Mouse (Mus musculus): ENCODE results near the gene Tcta. TPM values are rescaled to one million over a fixed set of nuclear protein-coding genes. Genes with fewer than 3 reads are reported as not detected.

The Tcta gene
- polyA plus RNA-seq (2014; fragmentation: Nextera tagmentation; extraction: Ambion mirVana) = 31.0 and 35.0 TPM in 2 replicates

DNA sequence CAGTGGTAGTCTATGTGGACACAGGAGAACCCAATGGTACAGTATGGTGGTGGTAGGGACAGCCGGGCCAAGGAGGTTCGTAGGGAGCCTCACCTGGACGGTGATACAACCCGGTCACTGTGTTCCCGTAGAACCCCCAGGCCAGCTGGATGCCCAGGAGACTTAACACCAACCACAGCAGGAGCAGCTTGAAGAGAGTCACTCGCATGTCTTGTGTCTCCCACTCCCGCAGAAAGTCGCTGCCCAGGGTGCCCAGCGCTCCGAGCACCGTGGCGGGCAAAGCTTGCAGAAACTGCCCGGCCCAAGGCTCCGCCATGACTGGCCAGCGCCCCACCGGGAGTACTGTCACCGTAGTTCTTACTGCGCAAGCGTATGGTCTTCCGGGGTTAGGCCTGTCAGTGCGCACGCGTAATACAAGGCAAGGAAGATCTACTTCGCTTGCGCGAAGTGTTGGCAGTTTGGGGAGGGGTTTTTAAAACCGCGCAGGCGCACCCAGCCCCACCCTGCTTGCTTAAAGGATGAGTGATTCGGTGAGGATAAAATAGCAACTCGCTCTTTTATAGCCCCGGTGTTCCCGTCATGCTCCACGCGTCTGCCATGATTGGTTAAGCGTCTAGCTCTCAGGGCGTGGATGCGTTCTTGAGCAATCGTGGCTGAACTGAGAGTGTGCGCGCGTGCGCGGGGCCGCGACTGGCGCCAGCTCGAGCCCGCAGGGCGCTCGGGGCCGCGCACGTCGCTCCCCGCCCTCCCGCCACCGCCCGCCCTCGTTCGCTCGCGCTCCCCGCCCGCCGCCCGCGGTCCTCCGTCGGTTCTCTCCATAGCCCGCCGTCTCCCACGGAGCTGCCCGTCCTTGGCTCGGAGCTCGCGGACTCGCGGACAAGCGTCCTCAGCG, at the start of gene Tcta, which contains the start of gene Rhoa:
Tcta (minus strand) TSS at position 532 of the 892 bp plus-strand sequence.
Rhoa (plus strand) TSS at position 501 of the 892 bp plus-strand sequence.
- DNase-seq (ENCODE audit: low spot score) = peak; percentile 99
- H3K4me2 ChIP-seq (replicated peaks; ENCODE audit: low read depth, low read length) = peak within 1 kb of the TSS; percentile 88
- H3K4me1 ChIP-seq (replicated peaks; ENCODE audit: control insufficient read depth, insufficient read depth, low read length) = peaks cover 4% of the 10 kb centered on the region; the same call in 1 of the 2 replicates
- peak within 1 kb of the TSS; percentile 100 for H3K27ac ChIP-seq (ENCODE audit: low read depth, low read length)
- H3K4me3 ChIP-seq (ENCODE audit: low read depth, low read length) = peak within 1 kb of the TSS; percentile 88
- H3K9me3 ChIP-seq (ENCODE audit: control insufficient read depth, low read length) = no peaks in the 10 kb centered on the region
- H3K9ac ChIP-seq (ENCODE audit: low read depth, low read length) = peak within 1 kb of the TSS; percentile 93
- H3K27me3 ChIP-seq (ENCODE audit: control insufficient read depth, insufficient read depth, low read length) = no peaks in the 10 kb centered on the region
- peak; percentile 98 for ATAC-seq (ENCODE audit: low FRiP score)
- H3K36me3 ChIP-seq (ENCODE audit: control insufficient read depth, insufficient read depth, low read length) = no peaks in the 10 kb centered on the region
- 2% methylated on average over 79 of the region's 81 CpGs for WGBS

DNA sequence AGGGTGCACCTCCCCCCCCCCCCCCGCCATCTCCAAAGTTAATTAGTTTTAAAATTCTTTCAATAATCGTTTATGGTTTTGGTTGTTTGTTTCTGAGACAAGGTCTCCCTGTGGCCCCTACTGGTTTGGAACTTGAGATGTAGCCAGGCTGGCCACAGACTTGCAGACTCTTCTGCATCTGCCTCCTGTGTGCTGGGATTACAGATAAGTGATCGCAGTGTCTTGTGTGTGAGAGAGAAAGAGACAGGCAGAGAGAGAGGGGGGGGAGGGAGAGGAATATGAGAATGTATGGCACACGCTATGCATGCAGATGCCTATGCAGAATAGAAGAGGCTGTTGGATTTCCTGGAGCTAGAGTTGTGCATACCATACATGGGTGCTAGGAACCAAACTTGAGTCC, 43.8 kb upstream of the Tcta start:
- 87% methylated on average over 4 of the region's 4 CpGs for WGBS
- ATAC-seq (ENCODE audit: low FRiP score) = no peak
- DNase-seq (ENCODE audit: low spot score) = no peak
- H3K4me3 ChIP-seq (ENCODE audit: low read depth, low read length) = no peak overlapping the region
- 0 out of 2 replicates have a peak, but pooled peaks cover 3% of the 10 kb centered on the region for H3K4me1 ChIP-seq (replicated peaks; ENCODE audit: control insufficient read depth, insufficient read depth, low read length)
- no peak overlapping the region for H3K4me2 ChIP-seq (replicated peaks; ENCODE audit: low read depth, low read length)
- H3K36me3 ChIP-seq (ENCODE audit: control insufficient read depth, insufficient read depth, low read length) = peaks cover 5% of the 10 kb centered on the region; the same call in 1 of the 2 replicates
- H3K27me3 ChIP-seq (ENCODE audit: control insufficient read depth, insufficient read depth, low read length) = no peaks in the 10 kb centered on the region
- no peaks in the 10 kb centered on the region for H3K9me3 ChIP-seq (ENCODE audit: control insufficient read depth, low read length)
- no peak overlapping the region for H3K9ac ChIP-seq (ENCODE audit: low read depth, low read length)
- H3K27ac ChIP-seq (ENCODE audit: low read depth, low read length) = no peak overlapping the region

DNA sequence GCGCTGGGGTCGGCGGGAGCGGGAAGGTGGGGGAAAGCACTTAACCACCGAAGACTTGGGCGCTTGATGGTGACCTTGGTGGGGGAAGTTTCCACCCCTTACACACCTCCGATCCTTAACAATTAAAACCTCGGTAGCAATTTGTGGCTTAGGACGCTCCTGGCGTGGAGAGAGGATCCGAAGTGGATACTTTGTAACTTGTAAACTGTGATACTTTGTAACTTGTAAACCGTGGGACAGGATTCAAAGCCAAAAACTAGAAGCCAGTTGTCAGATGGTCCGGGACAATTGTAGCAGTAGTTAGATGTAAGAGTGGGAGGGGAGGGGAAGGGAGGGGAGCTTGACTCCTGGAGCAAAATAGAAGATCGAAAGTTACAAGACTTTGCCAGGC, 42.3 kb upstream of the Tcta start:
- WGBS = 8% methylated on average over 14 of the region's 14 CpGs
- Histone ChIP-seq H3K4me1 (replicated peaks; ENCODE audit: control insufficient read depth, insufficient read depth, low read length) (0 out of 2 replicates have a peak, but pooled peaks cover 3% of the 10 kb centered on the region), H3K4me3 (ENCODE audit: low read depth, low read length) (peak overlapping the region; percentile 90), H3K27me3 (ENCODE audit: control insufficient read depth, insufficient read depth, low read length) (no peaks in the 10 kb centered on the region), H3K27ac (ENCODE audit: low read depth, low read length) (peak overlapping the region; percentile 93; the same call in 1 of the 2 replicates), H3K4me2 (replicated peaks; ENCODE audit: low read depth, low read length) (peak overlapping the region; percentile 81), H3K9ac (ENCODE audit: low read depth, low read length) (peak overlapping the region; percentile 93), H3K36me3 (ENCODE audit: control insufficient read depth, insufficient read depth, low read length) (peaks cover 3% of the 10 kb centered on the region; the same call in 1 of the 2 replicates), H3K9me3 (ENCODE audit: control insufficient read depth, low read length) (no peaks in the 10 kb centered on the region)
- ATAC-seq (ENCODE audit: low FRiP score) (no peak; the same call in 1 of the 2 replicates), DNase-seq (ENCODE audit: low spot score) (no peak)

DNA sequence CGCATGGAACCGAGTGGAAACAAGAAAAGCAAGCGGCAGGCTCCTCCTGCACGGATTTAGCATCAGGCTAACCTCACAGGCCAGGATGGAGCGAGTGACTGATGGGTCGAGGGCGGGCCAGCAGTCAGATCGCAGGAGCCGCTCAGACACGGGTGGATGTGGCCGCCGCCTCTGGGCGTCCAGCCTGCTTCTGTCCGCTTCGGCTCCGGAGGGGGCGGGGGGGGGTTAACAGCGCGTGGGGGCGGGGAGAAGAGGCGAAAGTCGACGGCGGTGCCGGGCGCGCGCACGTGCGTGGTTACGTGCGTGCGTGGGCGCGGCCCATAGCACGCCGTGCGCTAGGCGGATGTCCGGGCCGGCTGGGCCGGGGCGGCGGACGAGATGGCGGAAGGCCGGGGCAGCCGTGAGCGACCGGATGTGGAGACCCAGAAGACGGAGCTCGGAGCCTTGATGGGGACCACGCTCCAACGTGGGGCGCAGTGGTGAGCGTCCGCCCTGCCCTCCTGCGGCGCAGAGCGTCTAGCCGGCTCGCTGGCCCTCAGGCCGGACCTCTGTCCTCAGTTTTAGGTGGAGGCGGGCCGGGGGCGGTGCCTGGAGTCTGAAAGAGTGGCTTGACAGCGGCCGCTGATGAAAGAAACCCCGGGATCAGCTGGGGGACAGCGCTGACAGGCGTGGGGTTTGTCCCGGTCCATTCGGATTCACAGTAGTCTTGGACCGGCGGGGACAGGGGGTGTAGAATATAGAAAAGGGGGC, 41.8 kb upstream of the Tcta start, which contains the start of gene Usp4:
Usp4 (plus strand) TSS at position 314 of the 750 bp plus-strand sequence.
- Histone ChIP-seq H3K9ac (ENCODE audit: low read depth, low read length) (peak within 1 kb of the TSS; percentile 93), H3K9me3 (ENCODE audit: control insufficient read depth, low read length) (no peaks in the 10 kb centered on the region), H3K36me3 (ENCODE audit: control insufficient read depth, insufficient read depth, low read length) (peaks cover 3% of the 10 kb centered on the region; the same call in 1 of the 2 replicates), H3K27ac (ENCODE audit: low read depth, low read length) (peak within 1 kb of the TSS; percentile 93), H3K4me3 (ENCODE audit: low read depth, low read length) (peak within 1 kb of the TSS; percentile 90), H3K27me3 (ENCODE audit: control insufficient read depth, insufficient read depth, low read length) (no peaks in the 10 kb centered on the region), H3K4me1 (replicated peaks; ENCODE audit: control insufficient read depth, insufficient read depth, low read length) (0 out of 2 replicates have a peak, but pooled peaks cover 3% of the 10 kb centered on the region), H3K4me2 (replicated peaks; ENCODE audit: low read depth, low read length) (peak within 1 kb of the TSS; percentile 81)
- ATAC-seq (ENCODE audit: low FRiP score) (peak; percentile 97), DNase-seq (ENCODE audit: low spot score) (peak; percentile 97)
- WGBS = under 1% methylated on average over 75 of the region's 75 CpGs

DNA sequence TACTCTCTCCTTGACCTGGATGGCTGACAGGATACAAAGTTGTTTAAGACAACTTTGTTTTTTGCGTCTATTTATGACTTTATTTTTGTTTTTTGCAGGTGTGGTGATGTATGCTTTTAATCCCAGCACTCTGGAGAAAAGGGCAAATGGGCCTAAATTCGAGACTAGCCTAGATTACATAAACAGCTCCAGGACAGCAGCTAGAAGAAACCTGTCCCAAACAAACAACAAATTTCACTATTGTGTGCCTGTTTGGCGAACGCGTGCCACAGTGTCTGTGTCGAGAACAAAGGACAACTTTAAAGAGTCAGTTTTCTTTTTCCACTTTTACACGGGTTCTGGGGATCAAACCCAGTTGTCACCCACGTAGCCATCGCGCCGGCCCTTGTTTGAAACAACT, 41.1 kb upstream of the Tcta start:
- peak overlapping the region; percentile 90 for H3K4me3 ChIP-seq (ENCODE audit: low read depth, low read length)
- H3K9me3 ChIP-seq (ENCODE audit: control insufficient read depth, low read length) = no peaks in the 10 kb centered on the region
- H3K36me3 ChIP-seq (ENCODE audit: control insufficient read depth, insufficient read depth, low read length) = peaks cover 3% of the 10 kb centered on the region; the same call in 1 of the 2 replicates
- peak overlapping the region; percentile 93 for H3K27ac ChIP-seq (ENCODE audit: low read depth, low read length)
- H3K4me1 ChIP-seq (replicated peaks; ENCODE audit: control insufficient read depth, insufficient read depth, low read length) = 0 out of 2 replicates have a peak, but pooled peaks cover 3% of the 10 kb centered on the region
- H3K27me3 ChIP-seq (ENCODE audit: control insufficient read depth, insufficient read depth, low read length) = no peaks in the 10 kb centered on the region
- ATAC-seq (ENCODE audit: low FRiP score) = no peak; the same call in 1 of the 2 replicates
- 9% methylated on average over 11 of the region's 11 CpGs for WGBS
- H3K9ac ChIP-seq (ENCODE audit: low read depth, low read length) = peak overlapping the region; percentile 93
- no peak for DNase-seq (ENCODE audit: low spot score)
- peak overlapping the region; percentile 81 for H3K4me2 ChIP-seq (replicated peaks; ENCODE audit: low read depth, low read length)

DNA sequence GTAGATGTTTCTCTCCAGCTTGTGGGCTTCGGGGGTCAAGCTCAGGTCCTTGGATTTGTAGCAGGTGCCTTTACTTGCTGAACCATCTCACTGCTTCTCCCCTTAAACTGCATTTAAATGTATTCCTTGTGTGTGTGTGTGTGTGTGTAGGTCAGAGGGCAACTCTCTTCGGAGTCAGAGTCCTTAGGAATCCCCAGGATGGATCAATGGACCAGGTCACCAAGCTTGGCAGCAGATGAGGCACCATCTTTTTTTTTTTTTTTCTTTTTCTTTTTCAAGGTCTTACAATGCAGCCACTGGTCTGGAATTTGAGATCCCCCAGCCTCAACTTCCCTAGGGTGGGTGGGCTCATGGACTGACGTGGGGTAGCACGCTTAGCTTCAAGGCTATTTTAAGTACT, 38.5 kb upstream of the Tcta start:
- Histone ChIP-seq H3K4me1 (replicated peaks; ENCODE audit: control insufficient read depth, insufficient read depth, low read length) (peaks cover 10% of the 10 kb centered on the region; the same call in 1 of the 2 replicates), H3K27ac (ENCODE audit: low read depth, low read length) (no peak overlapping the region), H3K27me3 (ENCODE audit: control insufficient read depth, insufficient read depth, low read length) (no peaks in the 10 kb centered on the region), H3K4me2 (replicated peaks; ENCODE audit: low read depth, low read length) (no peak overlapping the region), H3K9ac (ENCODE audit: low read depth, low read length) (no peak overlapping the region), H3K36me3 (ENCODE audit: control insufficient read depth, insufficient read depth, low read length) (no peaks in the 10 kb centered on the region), H3K4me3 (ENCODE audit: low read depth, low read length) (no peak overlapping the region), H3K9me3 (ENCODE audit: control insufficient read depth, low read length) (no peaks in the 10 kb centered on the region)
- 81% methylated on average over 4 of the region's 4 CpGs for WGBS
- ATAC-seq (ENCODE audit: low FRiP score) (no peak), DNase-seq (ENCODE audit: low spot score) (no peak)

DNA sequence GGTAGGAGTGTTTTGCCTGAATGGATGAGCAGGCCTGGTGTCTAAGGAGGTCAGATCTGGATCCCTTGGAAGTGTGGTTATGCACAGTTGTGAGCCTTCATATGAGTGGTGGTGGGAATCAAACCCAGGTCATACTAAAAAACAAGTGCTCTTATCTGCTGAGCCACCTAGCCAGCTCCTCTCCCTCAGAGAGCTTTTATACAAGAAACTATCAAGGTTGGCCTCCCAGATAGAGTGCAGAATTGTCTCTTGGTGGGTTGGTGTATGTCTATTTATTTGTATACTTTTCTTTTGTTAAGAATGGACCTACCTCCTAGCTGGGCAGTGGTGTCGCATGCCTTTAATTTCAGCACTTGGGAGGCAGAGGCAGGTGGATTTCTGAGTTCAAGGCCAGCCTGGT, 37.9 kb upstream of the Tcta start:
- no peaks in the 10 kb centered on the region for H3K27me3 ChIP-seq (ENCODE audit: control insufficient read depth, insufficient read depth, low read length)
- no peak overlapping the region for H3K9ac ChIP-seq (ENCODE audit: low read depth, low read length)
- H3K4me1 ChIP-seq (replicated peaks; ENCODE audit: control insufficient read depth, insufficient read depth, low read length) = peaks cover 10% of the 10 kb centered on the region; the same call in 1 of the 2 replicates
- H3K36me3 ChIP-seq (ENCODE audit: control insufficient read depth, insufficient read depth, low read length) = no peaks in the 10 kb centered on the region
- ATAC-seq (ENCODE audit: low FRiP score) = no peak
- H3K9me3 ChIP-seq (ENCODE audit: control insufficient read depth, low read length) = no peaks in the 10 kb centered on the region
- no peak overlapping the region for H3K4me2 ChIP-seq (replicated peaks; ENCODE audit: low read depth, low read length)
- 100% methylated on average over 1 of the region's 1 CpGs for WGBS
- no peak overlapping the region for H3K27ac ChIP-seq (ENCODE audit: low read depth, low read length)
- no peak overlapping the region for H3K4me3 ChIP-seq (ENCODE audit: low read depth, low read length)
- no peak for DNase-seq (ENCODE audit: low spot score)

DNA sequence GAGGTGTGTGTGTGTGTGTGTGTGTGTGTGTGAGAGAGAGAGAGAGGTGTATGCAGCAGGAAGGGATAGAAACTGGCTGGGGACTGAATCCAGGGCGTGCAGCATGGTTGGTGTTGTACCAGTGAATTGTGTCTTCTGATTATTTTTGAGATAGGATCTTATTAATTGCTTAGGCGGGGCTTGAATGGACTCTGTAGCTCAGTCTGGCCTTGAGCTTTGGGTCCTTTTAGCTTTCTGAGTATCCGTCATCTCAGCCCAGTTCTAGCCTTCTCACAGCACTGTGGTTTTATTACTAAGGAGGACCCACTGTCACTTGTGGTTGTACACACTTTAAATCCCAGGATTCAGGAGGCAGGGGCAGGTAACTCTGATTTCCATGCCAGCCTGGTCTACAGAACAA, 37.4 kb upstream of the Tcta start:
- DNase-seq (ENCODE audit: low spot score) (no peak), ATAC-seq (ENCODE audit: low FRiP score) (no peak)
- no peak overlapping the region for H3K4me3 ChIP-seq (ENCODE audit: low read depth, low read length)
- H3K4me1 ChIP-seq (replicated peaks; ENCODE audit: control insufficient read depth, insufficient read depth, low read length) = peaks cover 10% of the 10 kb centered on the region; the same call in 1 of the 2 replicates
- WGBS = 84% methylated on average over 3 of the region's 3 CpGs
- H3K9ac ChIP-seq (ENCODE audit: low read depth, low read length) = no peak overlapping the region
- H3K36me3 ChIP-seq (ENCODE audit: control insufficient read depth, insufficient read depth, low read length) = no peaks in the 10 kb centered on the region
- no peaks in the 10 kb centered on the region for H3K27me3 ChIP-seq (ENCODE audit: control insufficient read depth, insufficient read depth, low read length)
- no peak overlapping the region for H3K27ac ChIP-seq (ENCODE audit: low read depth, low read length)
- H3K9me3 ChIP-seq (ENCODE audit: control insufficient read depth, low read length) = no peaks in the 10 kb centered on the region
- no peak overlapping the region for H3K4me2 ChIP-seq (replicated peaks; ENCODE audit: low read depth, low read length)

Measured in hindbrain, embryonic 11.5 days (tissue).